17 mouse cellular contexts compared by ENCODE assay signal in genomic region chr1:134216629-134216971, GRCm38 (mm10). TPM values are rescaled to one million over a fixed set of nuclear protein-coding genes. Genes with fewer than 3 reads are reported as not detected.
A peak's percentile ranks its signal among the peaks of the same experiment; 100 is the strongest.
DNase-seq lines count a peak whose midpoint lies in the region; ATAC-seq and TF ChIP-seq lines count a peak whose summit lies in the region.
"Had no signal": no experiment of that assay in that cellular context is flagged by ENCODE, and none has a peak within 500 bp of the region (broad histone marks: within the 10 kb centered on the region; RNA-seq: fewer than 3 reads in every experiment).

No protein-coding gene starts in this region.

- H3K36me3 ChIP-seq in heart, adult 2 months (ENCODE audit: control insufficient read depth, insufficient read depth, low read length): no peaks in the 10 kb centered on the region
- no peaks in the 10 kb centered on the region for H3K36me3 ChIP-seq in heart, embryonic 12.5 days
- H3K36me3 ChIP-seq in E14TG2a.4 (ENCODE audit: insufficient read depth, low read length): no peaks in the 10 kb centered on the region
- H3K36me3 ChIP-seq in intestine, embryonic 15.5 days: no peaks in the 10 kb centered on the region
- no peaks in the 10 kb centered on the region for H3K36me3 ChIP-seq in forebrain, embryonic 14.5 days (ENCODE audit: control insufficient read depth, insufficient read depth, low read length)
- H3K36me3 ChIP-seq: forebrain, embryonic 12.5 days; limb, embryonic 12.5 days; neural tube, embryonic 13.5 days had no signal

- no peaks in the 10 kb centered on the region for H3K27me3 ChIP-seq in heart, adult 2 months (ENCODE audit: control insufficient read depth, insufficient read depth, low read length)
- H3K27me3 ChIP-seq in heart, embryonic 12.5 days (replicated peaks): 0 out of 2 replicates have a peak, but pooled peaks cover 10% of the 10 kb centered on the region
- H3K27me3 ChIP-seq in E14TG2a.4 (ENCODE audit: insufficient read depth, low read length): peaks cover 45% of the 10 kb centered on the region
- H3K27me3 ChIP-seq in intestine, embryonic 15.5 days (replicated peaks): no peaks in the 10 kb centered on the region
- no peaks in the 10 kb centered on the region for H3K27me3 ChIP-seq in forebrain, embryonic 14.5 days (replicated peaks; ENCODE audit: control insufficient read depth, insufficient read depth, low read length)
- H3K27me3 ChIP-seq: limb, embryonic 12.5 days; neural tube, embryonic 13.5 days had no signal

- ATAC-seq in heart, embryonic 12.5 days (ENCODE audit: insufficient number of reproducible peaks, low FRiP score): no peak
- no peak; the same call in 1 of the 2 replicates for ATAC-seq in intestine, embryonic 15.5 days
- ATAC-seq in forebrain, embryonic 14.5 days: no peak

- no peak for TF ChIP-seq POLR2A in heart, adult 2 months (IDR thresholded peaks at IDR 0.05; ENCODE audit: insufficient read depth, low read depth, low read length)

- H3K4me3 ChIP-seq in heart, adult 2 months: no peak overlapping the region
- no peak overlapping the region for H3K4me3 ChIP-seq in heart, embryonic 12.5 days
- H3K4me3 ChIP-seq in layer of hippocampus, adult 2 months: no peak overlapping the region
- no peak overlapping the region for H3K4me3 ChIP-seq in E14TG2a.4 (replicated peaks; ENCODE audit: low read length)
- no peak overlapping the region for H3K4me3 ChIP-seq in intestine, embryonic 15.5 days (replicated peaks)
- no peak overlapping the region for H3K4me3 ChIP-seq in forebrain, embryonic 14.5 days (ENCODE audit: low read depth, low read length)
- H3K4me3 ChIP-seq: forebrain, embryonic 12.5 days; limb, embryonic 12.5 days; neural tube, embryonic 13.5 days had no signal

- H3K9ac ChIP-seq in heart, adult 2 months (ENCODE audit: low read depth, low read length): no peak overlapping the region
- no peak overlapping the region for H3K9ac ChIP-seq in heart, embryonic 12.5 days
- no peak overlapping the region for H3K9ac ChIP-seq in intestine, embryonic 15.5 days
- H3K9ac ChIP-seq in forebrain, embryonic 14.5 days (ENCODE audit: low read length): no peak overlapping the region
- H3K9ac ChIP-seq: forebrain, embryonic 12.5 days; limb, embryonic 12.5 days had no signal

- H3K27ac ChIP-seq in heart, adult 2 months: no peak overlapping the region
- no peak overlapping the region for H3K27ac ChIP-seq in heart, embryonic 12.5 days (ENCODE audit: poor library complexity, severe bottlenecking)
- H3K27ac ChIP-seq in layer of hippocampus, adult 2 months: peak overlapping the region; percentile 33; the same call in 1 of the 2 replicates
- H3K27ac ChIP-seq in intestine, embryonic 15.5 days: peak overlapping the region; percentile 71; the same call in 1 of the 2 replicates
- H3K27ac ChIP-seq in forebrain, embryonic 14.5 days (ENCODE audit: low read depth, low read length): no peak overlapping the region
- H3K27ac ChIP-seq: forebrain, embryonic 12.5 days; limb, embryonic 12.5 days; macrophage had no signal

- TF ChIP-seq CTCF in heart, adult 2 months (IDR thresholded peaks at IDR 0.05): peak; percentile 41
- TF ChIP-seq CTCF in layer of hippocampus, adult 2 months (conservative IDR thresholded peaks at IDR 0.05): peak; percentile 56
- TF ChIP-seq CTCF in E14TG2a.4 (conservative IDR thresholded peaks at IDR 0.05; ENCODE audit: low read length): peak; percentile 33

- no peak for DNase-seq in heart, adult 2 months
- no peak for DNase-seq in layer of hippocampus, adult 2 months (ENCODE audit: low spot score in 2 of 2)
- DNase-seq in layer of hippocampus, postnatal 10 days (ENCODE audit: low spot score in 2 of 2): no peak
- no peak for DNase-seq in thymus, adult 18-20 months
- no peak for DNase-seq in forebrain, embryonic 14.5 days (ENCODE audit: low spot score)
- DNase-seq: cerebellum, adult 2 months; right cerebral cortex, postnatal 25 days; thymus, postnatal 25 days had no signal

- H3K4me2 ChIP-seq in heart, embryonic 12.5 days: no peak overlapping the region
- H3K4me2 ChIP-seq in intestine, embryonic 15.5 days (replicated peaks): peak overlapping the region; percentile 14
- no peak overlapping the region for H3K4me2 ChIP-seq in forebrain, embryonic 14.5 days (ENCODE audit: low read length)
- H3K4me2 ChIP-seq: limb, embryonic 12.5 days had no signal

- 80% methylated on average over 2 of the region's 2 CpGs for WGBS in heart, adult 2 months
- WGBS in heart, embryonic 12.5 days: 84% methylated on average over 2 of the region's 2 CpGs
- 74% methylated on average over 2 of the region's 2 CpGs for WGBS in intestine, embryonic 15.5 days
- WGBS in forebrain, embryonic 14.5 days: 83% methylated on average over 2 of the region's 2 CpGs

- intact Hi-C loops in heart, adult 2 months (cut with DNase I): no loop called here

- H3K4me1 ChIP-seq in heart, adult 2 months (ENCODE audit: control insufficient read depth, insufficient read depth, low read length): peaks cover 3% of the 10 kb centered on the region; the same call in 1 of the 2 replicates
- H3K4me1 ChIP-seq in heart, embryonic 12.5 days (replicated peaks): peaks cover 60% of the 10 kb centered on the region
- H3K4me1 ChIP-seq in E14TG2a.4 (replicated peaks; ENCODE audit: low read depth, low read length): peaks cover 50% of the 10 kb centered on the region
- H3K4me1 ChIP-seq in intestine, embryonic 15.5 days (replicated peaks): peaks cover 18% of the 10 kb centered on the region
- peaks cover 7% of the 10 kb centered on the region for H3K4me1 ChIP-seq in forebrain, embryonic 14.5 days (ENCODE audit: control insufficient read depth, insufficient read depth, low read length)

- no peaks in the 10 kb centered on the region for H3K9me3 ChIP-seq in heart, embryonic 12.5 days (replicated peaks)
- H3K9me3 ChIP-seq in E14TG2a.4 (ENCODE audit: low read length): no peaks in the 10 kb centered on the region
- H3K9me3 ChIP-seq in intestine, embryonic 15.5 days: no peaks in the 10 kb centered on the region
- H3K9me3 ChIP-seq in forebrain, embryonic 14.5 days (replicated peaks; ENCODE audit: control insufficient read depth, low read length): no peaks in the 10 kb centered on the region
- H3K9me3 ChIP-seq: forebrain, embryonic 12.5 days; limb, embryonic 12.5 days; neural tube, embryonic 13.5 days had no signal

- H3K79me2 ChIP-seq in heart, adult 2 months (replicated peaks; ENCODE audit: control insufficient read depth, insufficient read depth, low read length): no peaks in the 10 kb centered on the region

- TF ChIP-seq EP300 in heart, adult 2 months (IDR thresholded peaks at IDR 0.05; ENCODE audit: insufficient read depth, low read depth, low read length): no peak

RNA-seq across cellular contexts. Expression of gene Adora1, which starts 18.6 kb away (rescaled TPM):
- 10 to 100 TPM in 1 of 2 experiments, 1 to 10 TPM in 1; 9.6 to 15.0 TPM for total RNA-seq in heart, adult 2 months (2021)
- 18.6 and 19.4 TPM in 2 replicates for polyA plus RNA-seq in heart, adult 2 months (2012; rRNA removed)
- polyA plus RNA-seq in heart, embryonic 12.5 days (2016; fragmentation: Nextera tagmentation; extraction: Ambion mirVana): 7.3 and 9.3 TPM in 2 replicates
- total RNA-seq in layer of hippocampus, adult 2 months (2021): 100 to 1,000 TPM; 202 to 221 TPM
- total RNA-seq in layer of hippocampus, postnatal 10 days (2021): 100 to 1,000 TPM; 162 to 169 TPM
- polyA plus RNA-seq in intestine, embryonic 15.5 days (2015; fragmentation: Nextera tagmentation; extraction: Ambion mirVana): 4.0 and 8.3 TPM in 2 replicates
- 5.4 and 7.1 TPM in 2 replicates for polyA plus RNA-seq in forebrain, embryonic 14.5 days (2014; fragmentation: Nextera tagmentation; extraction: Ambion mirVana)
- total RNA-seq: monocyte, adult 5-6 weeks had no signal
- polyA plus RNA-seq: macrophage had no signal

RNA-seq across cellular contexts. Expression of gene Mybph, which starts 23.4 kb away (rescaled TPM):
- not detected for total RNA-seq in heart, adult 2 months (2021)
- 0.16 and 0.18 TPM in 2 replicates for polyA plus RNA-seq in heart, adult 2 months (2012; rRNA removed)
- 0.39 and 0.54 TPM in 2 replicates for polyA plus RNA-seq in heart, embryonic 12.5 days (2016; fragmentation: Nextera tagmentation; extraction: Ambion mirVana)
- total RNA-seq in layer of hippocampus, adult 2 months (2021): not detected
- total RNA-seq in layer of hippocampus, postnatal 10 days (2021): not detected
- 0.15 and 0.52 TPM in 2 replicates for polyA plus RNA-seq in intestine, embryonic 15.5 days (2015; fragmentation: Nextera tagmentation; extraction: Ambion mirVana)
- polyA plus RNA-seq in forebrain, embryonic 14.5 days (2014; fragmentation: Nextera tagmentation; extraction: Ambion mirVana): 0.10 TPM in 1 of 2 replicates, not detected in the other
- total RNA-seq: heart, adult 18-20 months; monocyte, adult 5-6 weeks had no signal
- polyA plus RNA-seq: macrophage had no signal

RNA-seq across cellular contexts. Expression of gene Chil1, which starts 34.6 kb away (rescaled TPM):
- under 1 TPM; 0.94 to 0.96 TPM for total RNA-seq in heart, adult 2 months (2021)
- 1.7 and 2.7 TPM in 2 replicates for polyA plus RNA-seq in heart, adult 2 months (2012; rRNA removed)
- polyA plus RNA-seq in heart, embryonic 12.5 days (2016; fragmentation: Nextera tagmentation; extraction: Ambion mirVana): 1.2 and 1.3 TPM in 2 replicates
- 10 to 100 TPM; 11.1 to 12.4 TPM for total RNA-seq in layer of hippocampus, adult 2 months (2021)
- 1 to 10 TPM; 5.4 to 6.5 TPM for total RNA-seq in layer of hippocampus, postnatal 10 days (2021)
- polyA plus RNA-seq in intestine, embryonic 15.5 days (2015; fragmentation: Nextera tagmentation; extraction: Ambion mirVana): 0.44 and 0.58 TPM in 2 replicates
- polyA plus RNA-seq in forebrain, embryonic 14.5 days (2014; fragmentation: Nextera tagmentation; extraction: Ambion mirVana): 2.5 and 3.7 TPM in 2 replicates

Comparison
In these comparisons a context has a peak if more than half of its experiments do, and no peak if none do; other contexts are left out.
1. H3K27ac ChIP-seq: peak in layer of hippocampus, adult 2 months (single experiment) and intestine, embryonic 15.5 days (single experiment); none in heart, adult 2 months (single experiment), heart, embryonic 12.5 days (single experiment) and forebrain, embryonic 14.5 days (single experiment).
2. Peak in every context shown above with its lines, with median percentiles within 50 percentile points of each other: CTCF ChIP-seq.